Mouse (Mus musculus) liver, embryonic 14.5 days (tissue): ENCODE measurements around the gene A830031A19Rik.

Source experiments
- CTCF ChIP-seq: IDR thresholded peaks from 2 replicates; pipeline ENCODE4 v1.5.1; 2016; ENCODE audit warnings: antibody characterized with exemption, low read depth, control low read depth
- EP300 ChIP-seq: IDR thresholded peaks from 2 replicates; pipeline ENCODE4 v1.6.1; 2016; ENCODE audit warnings: antibody characterized with exemption, low read depth

DNA sequence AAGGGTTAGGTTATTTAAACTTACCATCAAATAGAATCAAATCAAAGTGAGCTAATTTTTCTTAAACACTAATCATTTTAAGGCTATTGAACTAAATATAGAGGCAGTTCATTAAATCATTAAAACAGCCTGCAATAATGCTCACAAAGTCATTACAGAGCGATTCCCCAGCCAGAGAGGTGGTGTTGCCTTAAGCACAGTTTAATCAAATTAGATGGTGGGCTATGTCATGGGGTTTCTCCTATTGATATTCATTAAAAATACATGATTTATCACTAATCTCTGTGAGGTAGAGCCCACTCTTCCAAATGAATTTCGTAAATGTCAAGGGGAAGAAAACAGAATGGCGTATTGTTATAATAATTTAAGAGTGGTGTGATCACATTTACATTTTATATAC is 58.8 kb downstream of the A830031A19Rik start:
- TF ChIP-seq CTCF (no peak), EP300 (no peak)
